In genomic region chr17:74902453-74902852, GRCm38 (mm10) we compare ENCODE assay signal across 21 mouse cellular contexts.
DNase-seq lines count a peak whose midpoint lies in the region; ATAC-seq lines count a peak whose summit lies in the region.
"Had no signal": no experiment of that assay in that cellular context is flagged by ENCODE, and none has a peak within 500 bp of the region (broad histone marks: within the 10 kb centered on the region; RNA-seq: fewer than 3 reads in every experiment).

No protein-coding gene starts in this region.

- H3K27me3 ChIP-seq in embryonic facial prominence, embryonic 11.5 days (ENCODE audit: control insufficient read depth, insufficient read depth, low read length) = no peaks in the 10 kb centered on the region
- no peaks in the 10 kb centered on the region for H3K27me3 ChIP-seq in embryonic facial prominence, embryonic 10.5 days (replicated peaks; ENCODE audit: low read depth, poor library complexity, severe bottlenecking)
- H3K27me3 ChIP-seq in heart, embryonic 13.5 days (replicated peaks) = no peaks in the 10 kb centered on the region
- no peaks in the 10 kb centered on the region for H3K27me3 ChIP-seq in midbrain, embryonic 14.5 days (ENCODE audit: control insufficient read depth, insufficient read depth, low read length)
- no peaks in the 10 kb centered on the region for H3K27me3 ChIP-seq in midbrain, embryonic 16.5 days (ENCODE audit: control insufficient read depth, insufficient read depth, low read depth, low read length)
- H3K27me3 ChIP-seq: embryonic facial prominence, embryonic 15.5 days; liver, embryonic 15.5 days had no signal

- DNase-seq in embryonic facial prominence, embryonic 11.5 days (ENCODE audit: low spot score) = no peak
- no peak for DNase-seq in embryonic facial prominence, embryonic 10.5 days (ENCODE audit: low spot score)
- no peak for DNase-seq in heart, postnatal 10 days
- DNase-seq in kidney, postnatal 10 days = peak; percentile 1
- DNase-seq in kidney, adult 11 months = no peak
- no peak for DNase-seq in midbrain, embryonic 14.5 days
- DNase-seq: adrenal gland, postnatal 14 days; cerebellum, adult 2 months; cerebellum, postnatal 25 days; heart, postnatal 4 days; kidney, adult 2 months; kidney, postnatal 4 days; liver; lung, postnatal 10 days; thymus, adult 18-20 months; thymus, postnatal 36 days had no signal

- no peak overlapping the region for H3K4me2 ChIP-seq in embryonic facial prominence, embryonic 11.5 days (ENCODE audit: low read depth, low read length)
- H3K4me2 ChIP-seq in heart, embryonic 13.5 days = no peak overlapping the region
- no peak overlapping the region for H3K4me2 ChIP-seq in midbrain, embryonic 14.5 days (ENCODE audit: low read length)
- H3K4me2 ChIP-seq in midbrain, embryonic 16.5 days (ENCODE audit: low read length) = no peak overlapping the region
- H3K4me2 ChIP-seq: embryonic facial prominence, embryonic 15.5 days; liver, embryonic 15.5 days had no signal

- no peak overlapping the region for H3K27ac ChIP-seq in embryonic facial prominence, embryonic 11.5 days (replicated peaks; ENCODE audit: low read depth, low read length)
- H3K27ac ChIP-seq in embryonic facial prominence, embryonic 10.5 days (replicated peaks) = no peak overlapping the region
- H3K27ac ChIP-seq in heart, embryonic 13.5 days (replicated peaks) = no peak overlapping the region
- no peak overlapping the region for H3K27ac ChIP-seq in midbrain, embryonic 14.5 days (replicated peaks; ENCODE audit: low read depth, low read length)
- H3K27ac ChIP-seq in midbrain, embryonic 16.5 days (ENCODE audit: low read length) = no peak overlapping the region
- H3K27ac ChIP-seq: embryonic facial prominence, embryonic 15.5 days; liver, embryonic 15.5 days had no signal

- no peaks in the 10 kb centered on the region for H3K9me3 ChIP-seq in embryonic facial prominence, embryonic 11.5 days (replicated peaks; ENCODE audit: control insufficient read depth, low read length)
- peaks cover 4% of the 10 kb centered on the region for H3K9me3 ChIP-seq in embryonic facial prominence, embryonic 10.5 days
- peaks cover 8% of the 10 kb centered on the region for H3K9me3 ChIP-seq in heart, embryonic 13.5 days
- H3K9me3 ChIP-seq in midbrain, embryonic 14.5 days (ENCODE audit: control insufficient read depth, low read length) = no peaks in the 10 kb centered on the region
- no peaks in the 10 kb centered on the region for H3K9me3 ChIP-seq in midbrain, embryonic 16.5 days (replicated peaks; ENCODE audit: control insufficient read depth, low read length, poor library complexity, severe bottlenecking)
- H3K9me3 ChIP-seq: embryonic facial prominence, embryonic 15.5 days; liver, embryonic 15.5 days had no signal

- WGBS in embryonic facial prominence, embryonic 11.5 days = 96% methylated on average over 7 of the region's 7 CpGs
- 92% methylated on average over 7 of the region's 7 CpGs for WGBS in embryonic facial prominence, embryonic 10.5 days
- 90% methylated on average over 7 of the region's 7 CpGs for WGBS in heart, embryonic 13.5 days
- WGBS in midbrain, embryonic 14.5 days = 97% methylated on average over 7 of the region's 7 CpGs
- WGBS in midbrain, embryonic 16.5 days = 94% methylated on average over 7 of the region's 7 CpGs

- H3K36me3 ChIP-seq in embryonic facial prominence, embryonic 11.5 days (replicated peaks; ENCODE audit: control insufficient read depth, insufficient read depth, low read depth, low read length) = no peaks in the 10 kb centered on the region
- no peaks in the 10 kb centered on the region for H3K36me3 ChIP-seq in embryonic facial prominence, embryonic 10.5 days (replicated peaks)
- H3K36me3 ChIP-seq in heart, embryonic 13.5 days = no peaks in the 10 kb centered on the region
- H3K36me3 ChIP-seq in midbrain, embryonic 14.5 days (ENCODE audit: control insufficient read depth, insufficient read depth, low read length) = no peaks in the 10 kb centered on the region
- no peaks in the 10 kb centered on the region; the same call in 1 of the 2 replicates for H3K36me3 ChIP-seq in midbrain, embryonic 16.5 days (ENCODE audit: control insufficient read depth, insufficient read depth, low read length)
- H3K36me3 ChIP-seq: embryonic facial prominence, embryonic 15.5 days; liver, embryonic 15.5 days had no signal

- intact Hi-C loops in heart, postnatal 10 days (cut with DNase I) = no loop called here

- H3K9ac ChIP-seq in embryonic facial prominence, embryonic 11.5 days (replicated peaks; ENCODE audit: low read length) = no peak overlapping the region
- H3K9ac ChIP-seq in heart, embryonic 13.5 days = no peak overlapping the region
- H3K9ac ChIP-seq in midbrain, embryonic 14.5 days (replicated peaks; ENCODE audit: low read length) = no peak overlapping the region
- no peak overlapping the region for H3K9ac ChIP-seq in midbrain, embryonic 16.5 days (ENCODE audit: low read depth, low read length)
- H3K9ac ChIP-seq: embryonic facial prominence, embryonic 15.5 days; liver, embryonic 15.5 days had no signal

- peak; percentile 44; the same call in 1 of the 2 replicates for ATAC-seq in embryonic facial prominence, embryonic 11.5 days (replicated peaks; ENCODE audit: insufficient number of reproducible peaks, low FRiP score, low TSS enrichment, low read depth)
- peak; percentile 19; the same call in 1 of the 2 replicates for ATAC-seq in heart, embryonic 13.5 days (ENCODE audit: extremely low read depth, insufficient number of reproducible peaks, low FRiP score, low TSS enrichment)
- ATAC-seq in midbrain, embryonic 14.5 days (ENCODE audit: low FRiP score, low TSS enrichment) = peak; percentile 24; the same call in 1 of the 2 replicates
- no peak for ATAC-seq in midbrain, embryonic 16.5 days
- ATAC-seq: activated CD4-positive, CD25-positive, alpha-beta regulatory T cell, adult 4 months had no signal

- H3K4me1 ChIP-seq in embryonic facial prominence, embryonic 11.5 days (ENCODE audit: control insufficient read depth, insufficient read depth, low read length) = no peaks in the 10 kb centered on the region
- 0 out of 2 replicates have a peak, but pooled peaks cover 8% of the 10 kb centered on the region for H3K4me1 ChIP-seq in embryonic facial prominence, embryonic 10.5 days
- H3K4me1 ChIP-seq in heart, embryonic 13.5 days = peaks cover 16% of the 10 kb centered on the region
- no peaks in the 10 kb centered on the region for H3K4me1 ChIP-seq in midbrain, embryonic 14.5 days (ENCODE audit: control insufficient read depth, insufficient read depth, low read length)
- H3K4me1 ChIP-seq in midbrain, embryonic 16.5 days (ENCODE audit: control insufficient read depth, insufficient read depth, low read length) = no peaks in the 10 kb centered on the region

- no peak overlapping the region for H3K4me3 ChIP-seq in embryonic facial prominence, embryonic 11.5 days (ENCODE audit: low read depth, low read length)
- H3K4me3 ChIP-seq in embryonic facial prominence, embryonic 10.5 days = no peak overlapping the region
- no peak overlapping the region for H3K4me3 ChIP-seq in heart, embryonic 13.5 days
- no peak overlapping the region for H3K4me3 ChIP-seq in midbrain, embryonic 14.5 days (replicated peaks; ENCODE audit: low read depth, low read length)
- H3K4me3 ChIP-seq in midbrain, embryonic 16.5 days (ENCODE audit: low read depth, low read length) = no peak overlapping the region
- H3K4me3 ChIP-seq: embryonic facial prominence, embryonic 15.5 days; liver, embryonic 15.5 days had no signal
